Mouse (Mus musculus): ENCODE measurements around the gene Ano3.
A peak's percentile ranks its signal among the peaks of the same experiment; 100 is the strongest.

The Ano3 gene

GRCm38 (mm10) chr2:110814964-110815363, 135.8 kb downstream of the Ano3 start:
- DNase-seq (ENCODE audit: low read depth, low spot score): no peak

- DNase-seq (ENCODE audit: low read depth, low spot score): no peak
Measured at GRCm38 (mm10) chr2:110806302-110807093, 144.2 kb downstream of the Ano3 start.

GRCm38 (mm10) chr2:110795928-110796327, 154.8 kb downstream of the Ano3 start:
- no peak for DNase-seq (ENCODE audit: low read depth, low spot score)

DNA sequence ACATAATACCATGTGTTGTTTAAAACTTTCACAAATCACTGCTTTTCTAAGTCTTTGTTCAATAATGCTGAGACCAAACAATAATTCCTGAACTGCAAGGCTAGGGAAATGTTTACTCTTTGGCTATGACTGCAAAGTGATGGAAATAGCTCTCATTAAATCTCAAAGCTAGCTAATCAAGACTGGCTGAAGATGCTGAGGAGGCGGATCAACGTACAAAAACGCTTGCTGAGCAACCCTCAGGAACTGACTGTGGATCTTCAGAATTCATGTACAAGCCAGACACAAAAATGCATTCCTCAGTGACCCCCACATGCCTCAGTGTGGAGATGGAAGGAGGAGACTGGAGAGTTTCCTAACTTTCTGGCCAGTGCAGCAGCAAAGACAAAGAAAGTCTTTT, 155.3 kb downstream of the Ano3 start:
- no peak for DNase-seq (ENCODE audit: low read depth, low spot score)

GRCm38 (mm10) chr2:110787396-110787795, 163.3 kb downstream of the Ano3 start:
- DNase-seq (ENCODE audit: low read depth, low spot score): no peak

DNA sequence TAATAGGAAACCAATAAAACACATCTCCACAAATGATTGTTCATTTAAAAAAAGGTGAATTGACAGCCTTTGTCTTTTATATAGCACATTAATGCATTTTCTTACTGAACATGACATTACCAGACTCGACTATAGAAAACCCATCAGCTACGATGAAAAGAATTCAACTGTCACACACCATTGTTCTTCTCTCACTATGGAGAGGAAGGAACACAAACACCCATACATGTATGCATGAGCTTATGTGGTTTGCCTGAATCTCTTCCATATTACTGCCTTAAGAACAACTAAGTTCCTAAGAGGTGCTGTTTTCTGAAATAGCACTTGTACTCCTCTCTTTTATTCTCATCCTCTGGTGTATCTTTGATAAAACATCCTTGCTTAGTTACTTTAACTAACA, 191.3 kb downstream of the Ano3 start:
- no peak for DNase-seq (ENCODE audit: low read depth, low spot score)

- DNase-seq (ENCODE audit: low read depth, low spot score): no peak
Measured at GRCm38 (mm10) chr2:110757556-110757955, 193.2 kb downstream of the Ano3 start.

DNA sequence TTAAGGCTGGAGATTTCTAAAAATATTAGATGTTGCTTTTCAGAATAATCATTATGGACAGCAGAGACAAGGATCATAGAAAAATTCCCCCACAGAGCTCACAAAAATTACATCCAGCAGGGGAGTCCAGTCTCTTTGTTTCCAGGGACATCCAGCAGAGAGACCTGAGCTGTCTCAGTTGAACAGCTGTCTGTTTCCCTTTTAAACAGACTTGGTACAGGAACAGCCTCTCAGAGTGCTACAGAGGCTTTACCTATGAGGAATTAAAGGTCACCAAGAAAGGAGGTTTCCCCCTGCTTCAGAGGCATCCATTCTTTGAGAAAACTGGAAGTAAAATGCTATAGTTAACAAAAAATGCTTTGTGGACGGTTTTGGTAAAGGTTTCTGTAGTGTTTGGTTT, 210.2 kb downstream of the Ano3 start:
- no peak for DNase-seq (ENCODE audit: low read depth, low spot score)

DNA sequence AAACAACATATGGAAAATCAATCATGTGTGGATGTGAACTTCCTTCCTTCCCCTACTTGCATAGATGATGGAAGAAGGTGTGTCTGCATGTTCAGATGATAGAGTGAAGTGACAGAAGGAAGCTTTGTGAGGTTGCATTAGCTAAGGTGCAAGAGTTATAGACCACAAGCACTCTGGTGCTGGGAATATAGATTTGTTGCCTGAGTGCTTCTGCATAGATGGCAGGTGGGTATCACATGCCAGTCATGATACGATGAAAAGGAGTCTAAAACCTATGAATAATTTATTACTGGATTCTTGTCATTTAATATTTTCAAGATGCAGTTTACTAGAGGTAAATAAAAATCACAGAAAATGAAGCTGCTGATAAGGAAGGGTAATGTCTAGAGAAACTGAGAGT, 210.9 kb downstream of the Ano3 start:
- DNase-seq (ENCODE audit: low read depth, low spot score): no peak

GRCm38 (mm10) chr2:110737981-110738380, 212.7 kb downstream of the Ano3 start:
- no peak for DNase-seq (ENCODE audit: low read depth, low spot score)

DNA sequence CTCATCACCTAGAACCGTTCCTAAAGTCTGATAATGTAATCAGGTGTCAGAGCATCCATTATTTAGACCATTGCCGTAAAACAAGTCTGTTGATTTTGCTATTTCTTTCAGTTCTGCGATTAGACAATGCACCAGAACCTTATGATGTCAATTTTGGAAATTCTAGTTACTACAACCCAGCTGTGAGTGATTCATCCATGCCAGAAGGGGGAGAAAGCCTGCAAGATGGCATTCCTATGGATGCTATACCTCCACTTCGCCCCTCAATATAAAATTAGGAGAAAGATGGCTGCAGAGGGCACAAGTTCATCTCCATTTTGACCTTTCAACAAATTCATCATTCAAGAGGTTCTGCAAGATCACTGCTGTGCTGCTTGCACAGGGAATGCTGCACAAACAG, 213.5 kb downstream of the Ano3 start:
- DNase-seq (ENCODE audit: low read depth, low spot score): no peak

DNA sequence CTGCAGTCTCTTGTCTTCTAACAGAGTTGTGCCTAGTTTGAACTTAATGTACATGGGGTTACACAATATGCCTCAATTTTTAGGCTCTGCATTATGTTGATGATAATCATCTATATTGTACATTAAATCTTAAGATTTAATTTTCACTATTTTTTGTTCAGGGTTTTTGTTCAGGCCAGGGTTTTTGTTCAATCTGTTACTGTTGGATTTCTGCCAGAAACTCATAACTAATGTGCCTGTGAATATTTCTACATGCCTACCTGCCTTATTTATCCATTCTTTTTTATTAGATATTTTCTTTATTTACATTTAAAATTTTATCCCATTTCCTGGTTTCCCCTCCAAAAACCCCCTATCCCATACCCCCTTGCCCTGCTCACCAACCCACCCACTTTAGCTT, 224.6 kb downstream of the Ano3 start:
- no peak for DNase-seq (ENCODE audit: low read depth, low spot score)

DNA sequence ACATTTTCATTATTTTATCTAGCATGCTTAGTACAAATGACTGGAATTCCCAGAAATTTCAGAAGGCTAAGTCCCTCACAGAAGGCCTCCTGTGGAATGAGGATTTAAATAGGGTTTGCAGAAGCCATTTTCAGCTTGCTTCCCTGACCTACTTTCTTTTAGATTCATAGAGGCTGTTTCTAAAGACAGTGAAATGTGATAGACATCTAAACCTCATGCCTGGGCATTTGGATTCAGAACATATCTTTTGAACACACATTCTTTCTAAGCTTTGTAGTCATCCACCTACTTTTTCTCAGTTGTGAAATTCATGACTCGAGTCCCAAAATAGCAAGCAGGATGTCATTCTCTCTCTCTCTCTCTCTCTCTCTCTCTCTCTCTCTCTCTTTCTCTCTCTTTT, 228.5 kb downstream of the Ano3 start:
- no peak for DNase-seq (ENCODE audit: low read depth, low spot score)

DNA sequence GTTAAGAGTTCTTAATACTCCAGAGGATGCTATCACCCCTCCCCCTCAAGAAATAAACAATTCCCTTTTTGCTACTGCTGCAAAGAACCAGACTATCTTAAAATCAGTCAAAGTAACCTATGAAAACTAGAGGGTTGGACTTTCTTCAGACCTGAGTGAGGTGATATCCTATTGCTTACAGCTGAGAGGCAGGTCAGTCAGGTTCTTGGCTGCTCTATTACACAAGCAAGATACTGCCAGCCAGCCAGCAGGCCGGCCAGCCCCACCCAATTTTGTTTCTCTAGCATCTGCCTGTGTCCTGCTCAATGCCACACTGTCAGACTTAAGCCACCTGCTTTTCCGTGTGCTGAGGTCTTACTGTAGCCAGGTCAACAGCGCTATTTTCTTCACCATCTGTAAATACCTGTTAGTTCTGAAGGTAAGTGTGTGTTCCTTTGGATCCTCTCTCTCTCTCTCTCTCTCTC, 229.4 kb downstream of the Ano3 start, which contains the start of gene Muc15:
Gene Muc15, plus strand, starts transcription at position 51 of the 464 bp plus-strand sequence.
- DNase-seq (ENCODE audit: low read depth, low spot score): no peak

DNA sequence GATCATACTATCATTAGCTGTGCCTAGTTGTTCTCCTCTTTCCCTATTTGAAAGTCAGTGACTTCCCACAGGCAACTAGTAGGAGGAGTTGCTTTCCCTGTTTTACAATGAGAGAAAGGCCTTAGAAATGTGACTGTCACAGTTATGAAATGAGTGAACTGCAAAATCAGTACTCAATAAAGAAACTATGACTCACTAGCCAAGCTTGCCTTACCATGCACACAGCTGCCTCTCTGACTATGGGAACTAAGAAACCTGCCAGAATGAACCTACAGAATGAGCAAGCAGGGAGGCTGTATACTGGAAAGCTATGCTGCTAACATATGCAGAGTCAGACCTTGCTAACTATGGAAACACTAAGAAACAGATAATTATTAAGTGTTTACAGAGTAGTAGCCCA, 231.7 kb downstream of the Ano3 start:
- DNase-seq (ENCODE audit: low read depth, low spot score): no peak

- DNase-seq (ENCODE audit: low read depth, low spot score): no peak
Measured at GRCm38 (mm10) chr2:110710055-110710720, 240.5 kb downstream of the Ano3 start.

DNA sequence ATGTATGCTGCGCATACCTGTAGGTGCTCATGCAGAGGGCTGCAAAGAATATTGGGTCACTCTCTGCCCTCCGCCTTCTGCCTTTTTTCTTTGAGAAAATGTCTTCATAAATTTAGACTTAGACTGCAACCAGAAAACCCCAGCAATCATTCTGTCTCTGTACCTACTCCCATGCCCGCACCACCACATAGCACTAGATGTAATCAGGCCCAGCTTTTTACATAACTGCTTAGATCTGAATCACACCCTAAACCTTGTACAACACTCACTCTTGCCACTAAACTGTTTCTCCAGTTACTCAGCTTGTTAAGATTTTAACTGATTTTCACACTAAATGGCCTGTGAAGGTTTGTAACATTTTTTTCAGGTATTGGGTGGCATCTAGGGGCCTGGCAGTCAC, 241.3 kb downstream of the Ano3 start:
- DNase-seq (ENCODE audit: low read depth, low spot score): no peak

- no peak for DNase-seq (ENCODE audit: low read depth, low spot score)
Measured at GRCm38 (mm10) chr2:110671071-110671624, 279.6 kb downstream of the Ano3 start.

DNA sequence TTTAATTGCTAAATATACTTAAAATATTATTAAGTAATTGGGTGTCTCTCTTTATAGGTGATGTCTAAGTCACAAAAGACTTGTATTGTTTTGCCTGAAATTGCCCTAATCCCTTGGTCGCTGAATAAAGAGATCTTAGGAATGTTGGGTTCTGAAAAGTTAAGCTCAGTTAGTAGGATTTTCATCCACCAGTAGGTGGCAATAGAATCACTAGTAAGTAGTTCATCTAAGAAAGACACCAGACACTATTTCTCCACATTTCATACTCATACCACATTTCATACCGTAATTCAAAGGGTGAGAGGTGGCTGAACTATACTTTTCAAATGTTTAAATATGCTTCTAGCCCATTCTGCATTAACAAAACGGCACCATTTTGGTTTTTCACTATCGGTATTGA, 287.4 kb downstream of the Ano3 start:
- peak; percentile 8 for DNase-seq (ENCODE audit: low read depth, low spot score)

- no peak for DNase-seq (ENCODE audit: low read depth, low spot score)
Measured at GRCm38 (mm10) chr2:110644846-110645245, 305.9 kb downstream of the Ano3 start.

DNA sequence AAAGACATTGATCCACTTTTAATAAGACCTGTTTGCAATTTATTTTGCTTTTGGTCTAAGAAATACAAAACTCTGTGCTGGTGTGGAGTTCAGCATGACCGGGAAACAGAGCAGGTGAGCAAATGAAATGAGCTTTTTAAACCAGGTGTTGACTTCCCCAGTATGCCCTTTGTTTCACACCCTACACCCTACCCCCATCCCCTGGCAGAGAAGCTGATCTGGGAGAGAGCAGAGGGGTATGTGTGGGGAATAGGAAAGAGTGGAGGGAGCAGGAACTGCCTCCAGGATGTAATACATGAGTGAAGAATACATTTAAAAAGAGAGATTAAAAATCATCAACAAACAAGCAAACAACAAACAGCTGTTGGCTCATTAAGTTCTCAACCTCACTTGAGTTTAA, 306.4 kb downstream of the Ano3 start:
- no peak for DNase-seq (ENCODE audit: low read depth, low spot score)
